Mouse (Mus musculus) neural tube, embryonic 11.5 days (tissue): ENCODE data around the gene Rimklb. TPM values are rescaled to one million over a fixed set of nuclear protein-coding genes. Genes with fewer than 3 reads are reported as not detected.

Experiments
- ATAC-seq: fragments of 200-750 bp; cut with Nextera tagmentation; 2 replicates; pipeline ENCODE4 v1.8.0; 2017; ENCODE audit warnings: moderate number of reproducible peaks, mild to moderate bottlenecking, moderate TSS enrichment, moderate library complexity; ENCODE audit not compliant: insufficient read depth, low FRiP score, low TSS enrichment
- DNase-seq: peaks from one replicate; pipeline ENCODE4 v3.0.0-alpha.2; 2015; ENCODE audit warnings: low spot score
- H3K27ac ChIP-seq: fragments of 300-500 bp; sonication (generic); 2 replicates; pipeline ENCODE4 v1.5.1; 2014; ENCODE audit warnings: low read depth, mild to moderate bottlenecking, low read length
- H3K27me3 ChIP-seq: fragments of 300-500 bp; sonication (generic); 2 replicates; pipeline ENCODE4 v1.6.1; 2014; ENCODE audit warnings: mild to moderate bottlenecking, low read length, mixed read lengths; ENCODE audit not compliant: control insufficient read depth, insufficient read depth
- H3K36me3 ChIP-seq: fragments of 300-500 bp; sonication (generic); 2 replicates; pipeline ENCODE4 v1.6.1; 2014; ENCODE audit warnings: mild to moderate bottlenecking, low read length, moderate library complexity, mixed read lengths; ENCODE audit not compliant: control insufficient read depth, insufficient read depth
- H3K4me1 ChIP-seq: fragments of 300-500 bp; sonication (generic); 2 replicates; pipeline ENCODE4 v1.6.1; 2014; ENCODE audit warnings: low read length, mixed read lengths; ENCODE audit not compliant: control insufficient read depth, insufficient read depth
- H3K4me2 ChIP-seq: fragments of 300-500 bp; sonication (generic); 2 replicates; pipeline ENCODE4 v1.6.1; 2014; ENCODE audit warnings: low read depth, mild to moderate bottlenecking, moderate library complexity
- H3K4me3 ChIP-seq: fragments of 300-500 bp; sonication (generic); 2 replicates; pipeline ENCODE4 v1.5.1; 2014; ENCODE audit warnings: low read depth, low read length
- H3K9ac ChIP-seq: fragments of 300-500 bp; sonication (generic); 2 replicates; pipeline ENCODE4 v1.6.1; 2014; ENCODE audit warnings: mild to moderate bottlenecking, low read length
- H3K9me3 ChIP-seq: fragments of 300-500 bp; sonication (generic); 2 replicates; pipeline ENCODE4 v1.6.1; 2016; ENCODE audit warnings: low read length; ENCODE audit not compliant: control insufficient read depth
- WGBS: fragments of 180-500 bp; shearing (Covaris S2); extraction: QIAGEN DNeasy Blood & Tissue Kit; methylation state at CpG from one replicate; pipeline ENCODE4 v1.1.7; 2014; 5-methylcytosine and 5-hydroxymethylcytosine counted together
- polyA plus RNA-seq: library from polyadenylated mRNA; unstranded; fragments of >200 nt; fragmentation: Nextera tagmentation; extraction: Ambion mirVana; gene quantifications from 2 replicates; pipeline ENCODE4 v1.2.1, GENCODE M21; 2014

The Rimklb gene
- polyA plus RNA-seq, 1 experiment from 2014 or later = 68.3 TPM

- no peak overlapping the region for H3K27ac ChIP-seq
- H3K4me3 ChIP-seq = no peak overlapping the region
- H3K9ac ChIP-seq = no peak overlapping the region
- DNase-seq (no peak), ATAC-seq (no peak)
- H3K36me3 ChIP-seq = peaks cover 13% of the 10 kb centered on the region
- no peak overlapping the region for H3K4me2 ChIP-seq
- no peaks in the 10 kb centered on the region for H3K9me3 ChIP-seq
- 84% methylated on average over 3 of the region's 3 CpGs for WGBS
- H3K27me3 ChIP-seq = no peaks in the 10 kb centered on the region
- no peaks in the 10 kb centered on the region for H3K4me1 ChIP-seq
Measured at GRCm38 (mm10) chr6:122466092-122466713, 32.4 kb downstream of the Rimklb start.

GRCm38 (mm10) chr6:122458946-122459693, 39.4 kb downstream of the Rimklb start:
- Histone ChIP-seq H3K4me1 (no peaks in the 10 kb centered on the region), H3K36me3 (peaks cover 14% of the 10 kb centered on the region), H3K9me3 (no peaks in the 10 kb centered on the region), H3K4me2 (no peak overlapping the region), H3K27ac (no peak overlapping the region), H3K4me3 (no peak overlapping the region), H3K9ac (no peak overlapping the region), H3K27me3 (no peaks in the 10 kb centered on the region)
- no peak for ATAC-seq
- WGBS = 97% methylated on average over 8 of the region's 8 CpGs
- no peak for DNase-seq

DNA sequence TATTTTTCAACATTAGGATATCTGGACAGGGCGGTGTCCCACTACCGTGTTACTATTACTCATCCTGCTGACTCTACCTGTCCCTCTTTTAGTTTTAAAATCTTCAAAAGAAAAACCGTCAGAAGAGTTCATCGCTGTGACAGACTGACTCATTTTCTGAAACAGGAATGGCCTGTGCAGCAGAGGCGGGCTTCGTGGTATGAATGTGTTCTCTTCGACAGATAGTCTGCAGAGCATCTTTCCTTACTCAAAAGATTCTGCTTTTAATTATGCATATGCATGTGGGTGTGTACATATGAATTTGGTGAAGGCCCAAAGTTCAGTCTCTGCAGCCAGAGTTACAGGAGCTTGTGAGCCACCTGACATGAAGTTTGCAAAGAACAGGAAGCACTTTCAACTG, 50.7 kb downstream of the Rimklb start:
- H3K4me3 ChIP-seq = no peak overlapping the region
- ATAC-seq (no peak), DNase-seq (no peak)
- no peak overlapping the region for H3K27ac ChIP-seq
- no peak overlapping the region for H3K4me2 ChIP-seq
- no peaks in the 10 kb centered on the region; the same call in 1 of the 2 replicates for H3K36me3 ChIP-seq
- H3K9ac ChIP-seq = no peak overlapping the region
- H3K4me1 ChIP-seq = no peaks in the 10 kb centered on the region
- WGBS = 96% methylated on average over 7 of the region's 7 CpGs
- H3K27me3 ChIP-seq = no peaks in the 10 kb centered on the region
- no peaks in the 10 kb centered on the region for H3K9me3 ChIP-seq

DNA sequence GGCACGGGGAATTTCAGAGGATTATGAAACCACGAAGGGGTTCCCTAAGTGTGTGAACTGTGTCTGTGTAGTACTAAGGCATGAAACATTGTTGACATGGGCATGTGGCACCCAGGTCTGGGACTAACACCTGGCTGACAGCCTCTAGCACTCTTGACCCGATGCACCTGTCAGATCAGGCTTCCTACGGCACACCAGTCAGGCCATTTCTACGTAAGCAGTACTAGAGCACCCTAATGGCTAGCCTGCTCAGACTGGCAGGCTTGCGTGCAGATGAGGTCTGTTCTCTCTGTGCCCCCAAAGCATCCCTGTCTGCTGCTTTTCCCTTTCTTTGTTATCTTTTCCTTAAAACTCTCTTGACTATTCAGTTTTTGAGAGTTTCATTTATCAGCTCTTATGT, 53.3 kb downstream of the Rimklb start:
- Histone ChIP-seq H3K27ac (no peak overlapping the region), H3K9me3 (no peaks in the 10 kb centered on the region), H3K4me2 (no peak overlapping the region), H3K9ac (no peak overlapping the region), H3K4me1 (no peaks in the 10 kb centered on the region), H3K4me3 (no peak overlapping the region), H3K36me3 (no peaks in the 10 kb centered on the region; the same call in 1 of the 2 replicates), H3K27me3 (no peaks in the 10 kb centered on the region)
- ATAC-seq = no peak
- no peak for DNase-seq
- 92% methylated on average over 6 of the region's 6 CpGs for WGBS

- Histone ChIP-seq H3K4me3 (no peak overlapping the region), H3K9me3 (no peaks in the 10 kb centered on the region), H3K4me1 (no peaks in the 10 kb centered on the region), H3K4me2 (no peak overlapping the region), H3K27me3 (no peaks in the 10 kb centered on the region), H3K9ac (no peak overlapping the region), H3K27ac (no peak overlapping the region), H3K36me3 (no peaks in the 10 kb centered on the region)
- DNase-seq (no peak), ATAC-seq (no peak)
- WGBS = 83% methylated on average over 4 of the region's 4 CpGs
Measured at GRCm38 (mm10) chr6:122440632-122441226, 57.8 kb downstream of the Rimklb start.

DNA sequence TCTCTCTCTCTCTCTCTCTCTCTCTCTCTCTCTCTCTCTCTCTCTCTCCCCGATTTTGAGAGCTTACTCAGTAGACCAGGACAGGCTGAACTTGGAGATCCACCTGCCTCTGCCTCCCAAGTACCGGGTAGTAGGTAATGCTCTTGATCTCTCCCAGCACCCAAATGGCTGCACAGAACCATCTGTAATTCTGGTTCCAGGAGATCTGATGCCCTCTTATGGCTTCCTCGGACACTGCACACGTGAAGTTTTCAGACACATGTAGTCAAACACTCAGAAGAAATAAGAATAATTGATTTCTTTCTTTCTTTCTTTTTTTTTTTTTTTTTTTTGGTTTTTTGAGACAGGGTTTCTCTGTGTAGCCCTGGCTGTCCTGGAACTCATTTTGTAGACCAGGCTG, 59.3 kb downstream of the Rimklb start:
- H3K27ac ChIP-seq = no peak overlapping the region
- ATAC-seq (no peak), DNase-seq (no peak)
- H3K4me2 ChIP-seq = no peak overlapping the region
- WGBS = 76% methylated on average over 3 of the region's 4 CpGs
- H3K4me3 ChIP-seq = no peak overlapping the region
- H3K4me1 ChIP-seq = no peaks in the 10 kb centered on the region
- H3K36me3 ChIP-seq = no peaks in the 10 kb centered on the region
- no peak overlapping the region for H3K9ac ChIP-seq
- H3K27me3 ChIP-seq = no peaks in the 10 kb centered on the region
- no peaks in the 10 kb centered on the region for H3K9me3 ChIP-seq

DNA sequence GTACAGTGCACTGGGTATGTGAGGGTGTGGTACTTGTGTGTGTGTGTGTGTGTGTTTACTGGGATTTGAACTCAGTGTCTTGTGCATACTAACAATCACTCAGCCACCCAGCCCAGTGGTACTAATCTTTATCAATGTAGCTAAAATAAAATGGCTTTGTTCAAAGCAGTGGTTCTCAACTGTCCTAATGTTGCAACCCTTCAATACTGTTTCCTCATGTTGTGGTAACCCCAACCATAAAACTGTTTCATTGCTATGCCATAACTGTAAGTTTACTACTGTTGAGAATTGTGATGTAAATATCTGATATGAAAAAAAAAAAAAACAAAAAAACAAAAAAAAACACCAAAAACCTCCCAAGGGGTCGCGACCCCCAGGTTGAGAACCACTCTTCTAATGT, 63.3 kb downstream of the Rimklb start:
- H3K27ac ChIP-seq = no peak overlapping the region
- H3K9ac ChIP-seq = no peak overlapping the region
- DNase-seq (no peak), ATAC-seq (no peak)
- H3K9me3 ChIP-seq = no peaks in the 10 kb centered on the region
- no peaks in the 10 kb centered on the region for H3K36me3 ChIP-seq
- H3K4me2 ChIP-seq = no peak overlapping the region
- 93% methylated on average over 2 of the region's 2 CpGs for WGBS
- H3K4me3 ChIP-seq = no peak overlapping the region
- no peaks in the 10 kb centered on the region for H3K4me1 ChIP-seq
- no peaks in the 10 kb centered on the region for H3K27me3 ChIP-seq

- Histone ChIP-seq H3K4me2 (no peak overlapping the region), H3K36me3 (no peaks in the 10 kb centered on the region), H3K27ac (no peak overlapping the region), H3K9ac (no peak overlapping the region), H3K4me3 (no peak overlapping the region), H3K4me1 (no peaks in the 10 kb centered on the region), H3K9me3 (no peaks in the 10 kb centered on the region), H3K27me3 (no peaks in the 10 kb centered on the region)
- DNase-seq (no peak), ATAC-seq (no peak)
- 83% methylated on average over 7 of the region's 7 CpGs for WGBS
Measured at GRCm38 (mm10) chr6:122427456-122427855, 71.1 kb downstream of the Rimklb start.

- no peaks in the 10 kb centered on the region for H3K9me3 ChIP-seq
- no peak overlapping the region for H3K9ac ChIP-seq
- H3K4me1 ChIP-seq = no peaks in the 10 kb centered on the region
- H3K27ac ChIP-seq = no peak overlapping the region
- 78% methylated on average over 7 of the region's 7 CpGs for WGBS
- ATAC-seq (no peak), DNase-seq (no peak)
- no peak overlapping the region for H3K4me2 ChIP-seq
- no peaks in the 10 kb centered on the region for H3K36me3 ChIP-seq
- H3K27me3 ChIP-seq = no peaks in the 10 kb centered on the region
- no peak overlapping the region for H3K4me3 ChIP-seq
Measured at GRCm38 (mm10) chr6:122417015-122417414, 81.5 kb downstream of the Rimklb start.
